Mouse (Mus musculus) hindbrain, postnatal 0 days (tissue): ENCODE results near the gene Grb7. TPM values are rescaled to one million over a fixed set of nuclear protein-coding genes. Genes with fewer than 3 reads are reported as not detected.

Source experiments
- ATAC-seq: fragments of 200-750 bp; cut with Nextera tagmentation; 2 replicates; pipeline ENCODE4 v1.8.0; 2017; ENCODE audit warnings: mild to moderate bottlenecking, moderate TSS enrichment, moderate library complexity
- DNase-seq: peaks from one replicate; pipeline ENCODE4 v3.0.0-alpha.2; 2015; ENCODE audit warnings: low spot score
- H3K27ac ChIP-seq: fragments of 300-500 bp; sonication (generic); 2 replicates; pipeline ENCODE4 v1.5.1; 2014; ENCODE audit warnings: mild to moderate bottlenecking
- H3K27me3 ChIP-seq: fragments of 300-500 bp; sonication (generic); 2 replicates; pipeline ENCODE4 v1.6.1; 2014; ENCODE audit warnings: low read length, mixed read lengths; ENCODE audit not compliant: insufficient read depth
- H3K36me3 ChIP-seq: fragments of 300-500 bp; sonication (generic); 2 replicates; pipeline ENCODE4 v1.6.1; 2014; ENCODE audit warnings: low read length, mixed read lengths; ENCODE audit not compliant: insufficient read depth
- H3K4me1 ChIP-seq: fragments of 300-500 bp; sonication (generic); 2 replicates; pipeline ENCODE4 v1.6.1; 2014; ENCODE audit warnings: antibody characterized with exemption, low read length, mixed read lengths; ENCODE audit not compliant: insufficient read depth
- H3K4me2 ChIP-seq: fragments of 300-500 bp; sonication (generic); 2 replicates; pipeline ENCODE4 v1.6.1; 2014; ENCODE audit warnings: low read depth, mild to moderate bottlenecking, low read length, moderate library complexity, mixed read lengths
- H3K4me3 ChIP-seq: fragments of 300-500 bp; sonication (generic); 2 replicates; pipeline ENCODE4 v1.5.1; 2014; ENCODE audit warnings: low read length
- H3K9ac ChIP-seq: fragments of 300-500 bp; sonication (generic); replicated peaks from 2 replicates; pipeline ENCODE4 v1.6.1; 2014; ENCODE audit warnings: mild to moderate bottlenecking, low read length, moderate library complexity, mixed read lengths
- H3K9me3 ChIP-seq: fragments of 300-500 bp; sonication (generic); 2 replicates; pipeline ENCODE4 v1.6.1; 2016; ENCODE audit warnings: low read length, mixed read lengths
- CTCF ChIP-seq: IDR thresholded peaks from 2 replicates; pipeline ENCODE4 v1.5.1; 2016; ENCODE audit warnings: antibody characterized with exemption, control low read depth, low read depth
- WGBS: fragments of 180-500 bp; shearing (Covaris S2); extraction: QIAGEN DNeasy Blood & Tissue Kit; methylation state at CpG from one replicate; pipeline ENCODE4 v1.1.7; 2014; 5-methylcytosine and 5-hydroxymethylcytosine counted together
- polyA plus RNA-seq: library from polyadenylated mRNA; unstranded; fragments of >200 nt; fragmentation: Nextera tagmentation; extraction: Ambion mirVana; gene quantifications from 2 replicates; pipeline ENCODE4 v1.2.1, GENCODE M21; 2015
- total RNA-seq: library from RNA; depleted of rRNA; stranded (reverse); fragments of >200 nt; gene quantifications from 2 replicates; pipeline ENCODE4 v1.2.3, GENCODE M21; 2014

Gene Grb7
- total and polyA plus RNA-seq, 2 experiments from 2014 or later = 2.0 to 2.7 TPM

GRCm38 (mm10) chr11:98412273-98412796 is 33.9 kb upstream of the Grb7 start, which contains the start of gene Erbb2:
TSS of gene Erbb2 (plus strand) at chr11:98412470.
- H3K27ac ChIP-seq = peak within 1 kb of the TSS; percentile 82
- no peaks in the 10 kb centered on the region for H3K9me3 ChIP-seq
- H3K36me3 ChIP-seq = no peaks in the 10 kb centered on the region
- H3K9ac ChIP-seq = peak within 1 kb of the TSS; percentile 67
- DNase-seq (peak; percentile 63), ATAC-seq (peak; percentile 64)
- no peak for TF ChIP-seq CTCF
- peak within 1 kb of the TSS; percentile 93 for H3K4me2 ChIP-seq
- 3% methylated on average over 37 of the region's 49 CpGs for WGBS
- peak within 1 kb of the TSS; percentile 63 for H3K4me3 ChIP-seq
- H3K27me3 ChIP-seq = peaks cover 5% of the 10 kb centered on the region
- no peaks in the 10 kb centered on the region for H3K4me1 ChIP-seq

- H3K4me3 ChIP-seq = peak overlapping the region; percentile 63
- no peaks in the 10 kb centered on the region for H3K36me3 ChIP-seq
- WGBS = under 1% methylated on average over 36 of the region's 40 CpGs
- H3K27ac ChIP-seq = peak overlapping the region; percentile 82
- TF ChIP-seq CTCF = no peak
- H3K9me3 ChIP-seq = no peaks in the 10 kb centered on the region
- H3K4me2 ChIP-seq = peak overlapping the region; percentile 93
- H3K9ac ChIP-seq = peak overlapping the region; percentile 67
- DNase-seq = peak; percentile 65
- peak; percentile 72 for ATAC-seq
- H3K27me3 ChIP-seq = peaks cover 5% of the 10 kb centered on the region
- no peaks in the 10 kb centered on the region for H3K4me1 ChIP-seq
Measured at GRCm38 (mm10) chr11:98412797-98413301, 33.3 kb upstream of the Grb7 start.

- ATAC-seq (no peak), DNase-seq (no peak)
- Histone ChIP-seq H3K4me2 (peak overlapping the region; percentile 93), H3K9me3 (no peaks in the 10 kb centered on the region), H3K4me1 (no peaks in the 10 kb centered on the region), H3K9ac (no peak overlapping the region; the same call in 1 of the 2 replicates), H3K4me3 (peak overlapping the region; percentile 63), H3K27me3 (peaks cover 5% of the 10 kb centered on the region), H3K27ac (0 out of 2 replicates have a peak overlapping the region, but pooled peaks have one; percentile 82), H3K36me3 (no peaks in the 10 kb centered on the region)
- TF ChIP-seq CTCF = no peak
- WGBS = 17% methylated on average over 7 of the region's 7 CpGs
Measured at GRCm38 (mm10) chr11:98413731-98414130, 32.5 kb upstream of the Grb7 start.

- WGBS = 32% methylated on average over 2 of the region's 2 CpGs
- H3K36me3 ChIP-seq = no peaks in the 10 kb centered on the region
- H3K4me3 ChIP-seq = no peak overlapping the region
- no peak for TF ChIP-seq CTCF
- peaks cover 5% of the 10 kb centered on the region for H3K27me3 ChIP-seq
- H3K4me2 ChIP-seq = peak overlapping the region; percentile 93; the same call in 1 of the 2 replicates
- DNase-seq = no peak
- H3K27ac ChIP-seq = no peak overlapping the region
- no peak for ATAC-seq
- no peak overlapping the region for H3K9ac ChIP-seq
- no peaks in the 10 kb centered on the region for H3K4me1 ChIP-seq
- H3K9me3 ChIP-seq = no peaks in the 10 kb centered on the region
Measured at GRCm38 (mm10) chr11:98414162-98414561, 32.0 kb upstream of the Grb7 start.

- no peak for ATAC-seq
- DNase-seq = no peak
- no peak for TF ChIP-seq CTCF
- Histone ChIP-seq H3K27me3 (peaks cover 5% of the 10 kb centered on the region), H3K36me3 (no peaks in the 10 kb centered on the region), H3K9ac (no peak overlapping the region), H3K9me3 (no peaks in the 10 kb centered on the region), H3K4me2 (no peak overlapping the region), H3K27ac (no peak overlapping the region), H3K4me1 (no peaks in the 10 kb centered on the region), H3K4me3 (no peak overlapping the region)
- 88% methylated on average over 1 of the region's 1 CpGs for WGBS
Measured at GRCm38 (mm10) chr11:98417074-98417473, 29.1 kb upstream of the Grb7 start.

- Histone ChIP-seq H3K4me2 (no peak overlapping the region), H3K4me3 (no peak overlapping the region), H3K9ac (no peak overlapping the region), H3K4me1 (no peaks in the 10 kb centered on the region), H3K9me3 (no peaks in the 10 kb centered on the region), H3K36me3 (no peaks in the 10 kb centered on the region), H3K27ac (no peak overlapping the region), H3K27me3 (no peaks in the 10 kb centered on the region)
- 65% methylated on average over 6 of the region's 6 CpGs for WGBS
- DNase-seq (no peak), ATAC-seq (no peak)
- TF ChIP-seq CTCF = no peak
Measured at GRCm38 (mm10) chr11:98418273-98418672, 27.9 kb upstream of the Grb7 start.

GRCm38 (mm10) chr11:98418939-98419547 is 27.2 kb upstream of the Grb7 start:
- WGBS = 74% methylated on average over 10 of the region's 10 CpGs
- Histone ChIP-seq H3K36me3 (no peaks in the 10 kb centered on the region), H3K4me2 (no peak overlapping the region), H3K27me3 (no peaks in the 10 kb centered on the region), H3K4me1 (no peaks in the 10 kb centered on the region), H3K9ac (no peak overlapping the region), H3K9me3 (no peaks in the 10 kb centered on the region), H3K4me3 (no peak overlapping the region), H3K27ac (no peak overlapping the region)
- ATAC-seq = no peak
- TF ChIP-seq CTCF = no peak
- no peak for DNase-seq
